Mouse (Mus musculus) hindbrain, embryonic 16.5 days (tissue): ENCODE results near the gene Aktip. TPM values are rescaled to one million over a fixed set of nuclear protein-coding genes. Genes with fewer than 3 reads are reported as not detected.

ENCODE experiments used
- ATAC-seq: fragments of 200-750 bp; cut with Nextera tagmentation; 2 replicates; pipeline ENCODE4 v1.8.0; 2017; ENCODE audit warnings: moderate TSS enrichment, moderate library complexity
- H3K27ac ChIP-seq: fragments of 300-500 bp; sonication (generic); 2 replicates; pipeline ENCODE4 v1.5.1; 2014; ENCODE audit warnings: low read depth, mild to moderate bottlenecking, control low read depth, low read length, moderate library complexity
- H3K27me3 ChIP-seq: fragments of 300-500 bp; sonication (generic); replicated peaks from 2 replicates; pipeline ENCODE4 v1.6.1; 2014; ENCODE audit warnings: low read length; ENCODE audit not compliant: control insufficient read depth, insufficient read depth
- H3K36me3 ChIP-seq: fragments of 300-500 bp; sonication (generic); 2 replicates; pipeline ENCODE4 v1.6.1; 2014; ENCODE audit warnings: mild to moderate bottlenecking, low read length, moderate library complexity, mixed read lengths; ENCODE audit not compliant: control insufficient read depth, insufficient read depth
- H3K4me1 ChIP-seq: fragments of 300-500 bp; sonication (generic); 2 replicates; pipeline ENCODE4 v1.6.1; 2014; ENCODE audit warnings: low read depth, low read length; ENCODE audit not compliant: control insufficient read depth, insufficient read depth
- H3K4me2 ChIP-seq: fragments of 300-500 bp; sonication (generic); 2 replicates; pipeline ENCODE4 v1.6.1; 2014; ENCODE audit warnings: mild to moderate bottlenecking, low read length, control low read depth, moderate library complexity
- H3K4me3 ChIP-seq: fragments of 300-500 bp; sonication (generic); 2 replicates; pipeline ENCODE4 v1.5.1; 2014; ENCODE audit warnings: mild to moderate bottlenecking, low read length, control low read depth, moderate library complexity
- H3K9ac ChIP-seq: fragments of 300-500 bp; sonication (generic); 2 replicates; pipeline ENCODE4 v1.6.1; 2014; ENCODE audit warnings: low read depth, mild to moderate bottlenecking, control low read depth, low read length, moderate library complexity
- H3K9me3 ChIP-seq: fragments of 300-500 bp; sonication (generic); 2 replicates; pipeline ENCODE4 v1.6.1; 2014; ENCODE audit warnings: mild to moderate bottlenecking, low read length, moderate library complexity; ENCODE audit not compliant: control insufficient read depth
- WGBS: fragments of 180-500 bp; shearing (Covaris S2); extraction: QIAGEN DNeasy Blood & Tissue Kit; methylation state at CpG from one replicate; pipeline ENCODE4 v1.1.7; 2014; 5-methylcytosine and 5-hydroxymethylcytosine counted together
- polyA plus RNA-seq: library from polyadenylated mRNA; unstranded; fragments of >200 nt; fragmentation: Nextera tagmentation; extraction: Ambion mirVana; gene quantifications from 2 replicates; pipeline ENCODE4 v1.2.1, GENCODE M21; 2015

The Aktip gene
- polyA plus RNA-seq, 1 experiment from 2014 or later: 140 TPM

DNA sequence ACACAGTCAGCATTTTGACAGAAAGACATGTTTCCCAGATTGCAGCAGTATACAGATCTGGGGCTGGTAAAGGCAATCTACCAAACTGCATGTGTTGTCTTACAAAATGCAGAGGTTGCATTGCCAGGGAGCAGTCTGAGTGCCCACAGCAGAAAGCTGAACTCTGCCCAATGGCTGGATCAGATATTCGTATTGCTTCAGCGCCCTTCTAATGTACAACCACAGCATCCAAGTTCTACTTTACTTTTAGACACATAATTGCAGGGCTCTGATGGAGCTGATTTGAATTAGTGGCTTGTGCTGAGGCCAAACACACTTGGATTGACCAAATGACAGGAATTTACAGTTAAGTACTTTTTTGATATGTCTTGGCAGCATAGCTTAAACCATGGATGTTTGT, 22.1 kb upstream of the Aktip start:
- ATAC-seq: no peak
- 95% methylated on average over 2 of the region's 2 CpGs for WGBS
- Histone ChIP-seq H3K27me3 (no peaks in the 10 kb centered on the region), H3K27ac (no peak overlapping the region), H3K36me3 (peaks cover 4% of the 10 kb centered on the region; the same call in 1 of the 2 replicates), H3K4me2 (no peak overlapping the region), H3K4me1 (no peaks in the 10 kb centered on the region), H3K4me3 (no peak overlapping the region), H3K9ac (no peak overlapping the region), H3K9me3 (no peaks in the 10 kb centered on the region)

- WGBS: 67% methylated on average over 4 of the region's 4 CpGs
- no peak overlapping the region for H3K9ac ChIP-seq
- H3K4me1 ChIP-seq: no peaks in the 10 kb centered on the region
- no peak overlapping the region for H3K4me3 ChIP-seq
- H3K4me2 ChIP-seq: no peak overlapping the region
- H3K27me3 ChIP-seq: no peaks in the 10 kb centered on the region
- H3K27ac ChIP-seq: no peak overlapping the region
- ATAC-seq: no peak
- no peaks in the 10 kb centered on the region for H3K9me3 ChIP-seq
- H3K36me3 ChIP-seq: peaks cover 4% of the 10 kb centered on the region; the same call in 1 of the 2 replicates
Measured at GRCm38 (mm10) chr8:91218271-91218670, 18.5 kb upstream of the Aktip start.

- Histone ChIP-seq H3K9me3 (no peaks in the 10 kb centered on the region), H3K9ac (no peak overlapping the region), H3K4me2 (no peak overlapping the region), H3K27me3 (no peaks in the 10 kb centered on the region), H3K36me3 (0 out of 2 replicates have a peak, but pooled peaks cover 2% of the 10 kb centered on the region), H3K27ac (no peak overlapping the region), H3K4me3 (no peak overlapping the region), H3K4me1 (no peaks in the 10 kb centered on the region)
- ATAC-seq: no peak
- WGBS: 91% methylated on average over 5 of the region's 5 CpGs
Measured at GRCm38 (mm10) chr8:91217062-91217905, 17.5 kb upstream of the Aktip start.

- ATAC-seq: no peak
- 61% methylated on average over 3 of the region's 3 CpGs for WGBS
- no peak overlapping the region for H3K27ac ChIP-seq
Measured at GRCm38 (mm10) chr8:91214287-91214686, 14.5 kb upstream of the Aktip start.

DNA sequence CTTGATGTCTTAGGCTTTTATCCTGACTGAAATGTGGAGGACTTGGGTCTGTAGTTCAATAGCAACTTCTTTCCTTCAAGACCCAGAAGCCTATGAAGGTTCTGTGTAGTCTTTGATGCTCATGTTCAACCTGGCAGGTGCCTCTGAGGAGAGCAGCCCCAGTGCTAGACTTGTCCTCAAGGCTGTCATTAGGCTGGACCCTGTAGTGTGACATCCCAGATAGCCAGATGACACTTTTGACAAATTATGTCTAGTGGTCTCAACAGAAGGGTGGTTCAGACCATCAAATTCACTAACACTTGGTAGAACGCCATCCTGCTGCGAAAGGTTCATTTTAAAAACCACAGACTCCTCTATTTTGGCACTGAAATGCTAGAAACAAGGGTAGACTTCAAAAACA, 13.2 kb upstream of the Aktip start:
- 97% methylated on average over 2 of the region's 2 CpGs for WGBS
- no peak overlapping the region for H3K27ac ChIP-seq

More at GRCm38 (mm10) chr8:91214287-91214686, 14.5 kb upstream of the Aktip start:
- Histone ChIP-seq H3K36me3 (no peaks in the 10 kb centered on the region), H3K4me2 (no peak overlapping the region), H3K4me1 (no peaks in the 10 kb centered on the region), H3K9ac (no peak overlapping the region), H3K4me3 (no peak overlapping the region), H3K27me3 (no peaks in the 10 kb centered on the region), H3K9me3 (no peaks in the 10 kb centered on the region)

DNA sequence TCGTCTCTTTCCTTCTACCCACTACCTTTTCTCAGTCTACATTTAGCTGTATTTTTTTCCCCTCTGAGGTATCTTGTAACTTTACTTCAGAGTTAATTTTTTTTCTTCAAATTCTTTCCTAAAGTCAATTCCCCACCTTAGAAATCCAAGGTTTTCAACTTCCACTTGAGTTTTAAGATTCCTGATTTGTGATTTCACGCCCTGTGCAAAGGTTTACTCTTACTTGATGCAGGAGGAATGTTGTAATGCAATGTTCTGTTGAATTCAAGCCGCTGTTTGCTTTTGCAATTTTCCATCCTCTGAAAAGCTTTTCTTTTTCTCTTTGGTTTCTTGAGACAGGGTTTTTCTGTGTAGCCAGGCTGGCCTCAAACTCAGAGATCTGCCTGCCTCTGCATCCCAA, 9.9 kb upstream of the Aktip start:
- no peaks in the 10 kb centered on the region for H3K36me3 ChIP-seq
- no peak overlapping the region for H3K27ac ChIP-seq
- WGBS: 83% methylated on average over 3 of the region's 3 CpGs
- no peak overlapping the region for H3K4me3 ChIP-seq
- no peak overlapping the region for H3K4me2 ChIP-seq
- no peak for ATAC-seq
- no peaks in the 10 kb centered on the region for H3K27me3 ChIP-seq
- H3K4me1 ChIP-seq: no peaks in the 10 kb centered on the region
- no peaks in the 10 kb centered on the region for H3K9me3 ChIP-seq
- H3K9ac ChIP-seq: no peak overlapping the region

More for the DNA sequence above, 13.2 kb upstream of the Aktip start:
- no peaks in the 10 kb centered on the region for H3K36me3 ChIP-seq
- no peak overlapping the region for H3K4me3 ChIP-seq
- no peaks in the 10 kb centered on the region for H3K27me3 ChIP-seq
- no peak overlapping the region for H3K4me2 ChIP-seq
- no peak overlapping the region for H3K9ac ChIP-seq
- no peaks in the 10 kb centered on the region for H3K4me1 ChIP-seq
- ATAC-seq: no peak
- no peaks in the 10 kb centered on the region for H3K9me3 ChIP-seq

GRCm38 (mm10) chr8:91207676-91208075, 7.9 kb upstream of the Aktip start:
- H3K4me3 ChIP-seq: no peak overlapping the region
- H3K27ac ChIP-seq: no peak overlapping the region
- no peak for ATAC-seq
- no peaks in the 10 kb centered on the region for H3K9me3 ChIP-seq
- 72% methylated on average over 2 of the region's 2 CpGs for WGBS
- no peaks in the 10 kb centered on the region for H3K4me1 ChIP-seq
- H3K27me3 ChIP-seq: no peaks in the 10 kb centered on the region
- H3K36me3 ChIP-seq: no peaks in the 10 kb centered on the region
- H3K9ac ChIP-seq: no peak overlapping the region
- H3K4me2 ChIP-seq: no peak overlapping the region

GRCm38 (mm10) chr8:91205897-91206296, 6.1 kb upstream of the Aktip start:
- no peak overlapping the region for H3K4me2 ChIP-seq
- no peak for ATAC-seq
- no peak overlapping the region for H3K9ac ChIP-seq
- H3K9me3 ChIP-seq: no peaks in the 10 kb centered on the region
- no peaks in the 10 kb centered on the region for H3K27me3 ChIP-seq
- 81% methylated on average over 6 of the region's 6 CpGs for WGBS
- no peaks in the 10 kb centered on the region for H3K36me3 ChIP-seq
- H3K4me1 ChIP-seq: no peaks in the 10 kb centered on the region
- H3K4me3 ChIP-seq: no peak overlapping the region
- H3K27ac ChIP-seq: no peak overlapping the region

GRCm38 (mm10) chr8:91201184-91201583, 1.4 kb upstream of the Aktip start:
- H3K27me3 ChIP-seq: no peaks in the 10 kb centered on the region
- 76% methylated on average over 2 of the region's 2 CpGs for WGBS
- H3K4me1 ChIP-seq: no peaks in the 10 kb centered on the region
- no peak overlapping the region for H3K9ac ChIP-seq
- no peak overlapping the region for H3K4me2 ChIP-seq
- no peaks in the 10 kb centered on the region for H3K36me3 ChIP-seq
- no peaks in the 10 kb centered on the region for H3K9me3 ChIP-seq
- no peak for ATAC-seq
- no peak overlapping the region for H3K4me3 ChIP-seq
- H3K27ac ChIP-seq: no peak overlapping the region
